Mouse (Mus musculus): ENCODE results near the gene Nek7.

DNA sequence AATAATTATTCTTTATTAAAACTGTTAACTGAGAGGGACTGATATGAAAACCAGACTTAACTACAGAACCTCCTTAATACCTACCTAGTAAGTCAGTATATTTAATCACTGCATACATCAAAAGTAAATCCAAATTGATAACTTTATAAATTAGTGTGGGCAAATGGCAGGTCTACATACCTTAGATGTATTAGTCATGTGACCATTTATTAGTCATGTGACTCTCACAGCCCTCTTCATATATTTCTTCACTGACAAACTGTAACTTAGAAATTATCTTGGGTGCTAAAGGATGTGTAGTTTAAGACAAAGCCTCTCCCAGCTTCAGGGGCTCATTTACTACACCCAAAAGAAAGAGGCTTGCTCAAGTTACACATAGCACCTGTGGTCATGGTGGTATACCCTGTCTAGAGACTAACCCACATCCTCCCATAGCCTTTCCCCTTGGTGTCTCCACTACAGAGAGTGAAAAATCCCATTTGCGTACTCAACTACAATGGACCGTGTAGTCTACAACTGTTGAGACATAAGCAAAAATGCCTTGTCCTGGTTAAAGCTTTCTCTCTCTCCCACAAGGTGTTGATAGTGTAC, 35.4 kb downstream of the Nek7 start:
- TF ChIP-seq POLR2A (IDR thresholded peaks at IDR 0.05; ENCODE audit: low read depth, low read length), result no peak
- no peak for TF ChIP-seq CTCF (IDR thresholded peaks at IDR 0.05; ENCODE audit: extremely low read depth, insufficient read length, insufficient replicate concordance, low read depth, low read length)

Measured in small intestine, adult 2 months (tissue).